Mouse (Mus musculus) embryonic facial prominence, embryonic 11.5 days (tissue): ENCODE measurements around the gene Boll. TPM values are rescaled to one million over a fixed set of nuclear protein-coding genes. Genes with fewer than 3 reads are reported as not detected.

Source experiments
- ATAC-seq: fragments of 200-750 bp; cut with Nextera tagmentation; replicated peaks from 2 replicates; pipeline ENCODE4 v1.8.0; 2017; ENCODE audit warnings: low read depth; ENCODE audit not compliant: insufficient number of reproducible peaks, low FRiP score, low TSS enrichment
- DNase-seq: peaks from one replicate; pipeline ENCODE4 v3.0.0-alpha.2; 2015; ENCODE audit warnings: low spot score
- H3K27ac ChIP-seq: fragments of 300-500 bp; sonication (generic); replicated peaks from 2 replicates; pipeline ENCODE4 v1.5.1; 2014; ENCODE audit warnings: mild to moderate bottlenecking, low read depth, low read length, control low read depth
- H3K27me3 ChIP-seq: fragments of 300-500 bp; sonication (generic); 2 replicates; pipeline ENCODE4 v1.6.1; 2014; ENCODE audit warnings: mild to moderate bottlenecking, low read length, moderate library complexity, mixed read lengths; ENCODE audit not compliant: control insufficient read depth, insufficient read depth
- H3K36me3 ChIP-seq: fragments of 300-500 bp; sonication (generic); replicated peaks from 2 replicates; pipeline ENCODE4 v1.6.1; 2014; ENCODE audit warnings: low read depth, mild to moderate bottlenecking, low read length, moderate library complexity, mixed read lengths; ENCODE audit not compliant: control insufficient read depth, insufficient read depth
- H3K4me1 ChIP-seq: fragments of 300-500 bp; sonication (generic); 2 replicates; pipeline ENCODE4 v1.6.1; 2014; ENCODE audit warnings: low read length, mixed read lengths; ENCODE audit not compliant: control insufficient read depth, insufficient read depth
- H3K4me2 ChIP-seq: fragments of 300-500 bp; sonication (generic); 2 replicates; pipeline ENCODE4 v1.6.1; 2014; ENCODE audit warnings: low read depth, mild to moderate bottlenecking, control low read depth, low read length, moderate library complexity
- H3K4me3 ChIP-seq: fragments of 300-500 bp; sonication (generic); 2 replicates; pipeline ENCODE4 v1.5.1; 2014; ENCODE audit warnings: low read depth, low read length, control low read depth
- H3K9ac ChIP-seq: fragments of 300-500 bp; sonication (generic); replicated peaks from 2 replicates; pipeline ENCODE4 v1.6.1; 2014; ENCODE audit warnings: mild to moderate bottlenecking, control low read depth, low read length
- H3K9me3 ChIP-seq: fragments of 300-500 bp; sonication (generic); replicated peaks from 2 replicates; pipeline ENCODE4 v1.6.1; 2016; ENCODE audit warnings: mild to moderate bottlenecking, low read length, inconsistent platforms, mixed read lengths; ENCODE audit not compliant: control insufficient read depth
- WGBS: fragments of 180-500 bp; shearing (Covaris S2); extraction: QIAGEN DNeasy Blood & Tissue Kit; methylation state at CpG from one replicate; pipeline ENCODE4 v1.1.7; 2014; 5-methylcytosine and 5-hydroxymethylcytosine counted together
- polyA plus RNA-seq: library from polyadenylated mRNA; unstranded; fragments of >200 nt; fragmentation: Nextera tagmentation; extraction: Ambion mirVana; gene quantifications from 2 replicates; pipeline ENCODE4 v1.2.1, GENCODE M21; 2014

Gene Boll
- polyA plus RNA-seq, 1 experiment from 2014 or later = 0.21 TPM

DNA sequence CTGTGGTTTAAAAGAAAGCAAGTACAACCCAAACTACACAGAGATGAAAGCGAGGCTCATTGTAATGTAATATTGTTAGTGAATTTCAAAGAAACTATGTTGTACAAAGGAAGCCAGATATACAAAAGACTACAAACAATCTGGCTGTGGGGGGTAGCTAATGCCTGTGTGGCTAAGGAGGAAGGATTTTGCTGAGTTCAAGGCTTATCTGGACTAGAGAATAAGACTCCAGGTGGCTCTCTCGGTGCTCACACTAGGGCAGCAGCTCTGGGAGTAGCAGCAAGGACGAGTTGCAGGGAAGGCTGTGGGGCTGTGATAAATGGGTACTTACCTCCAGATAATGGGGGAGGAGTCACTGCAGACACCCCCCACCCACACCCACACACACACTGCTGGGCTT, 164.6 kb downstream of the Boll start:
- DNase-seq (no peak), ATAC-seq (no peak)
- H3K36me3 ChIP-seq = no peaks in the 10 kb centered on the region
- no peaks in the 10 kb centered on the region for H3K27me3 ChIP-seq
- WGBS = 44% methylated on average over 3 of the region's 3 CpGs
- H3K9ac ChIP-seq = no peak overlapping the region
- H3K4me3 ChIP-seq = no peak overlapping the region
- H3K4me2 ChIP-seq = no peak overlapping the region
- no peak overlapping the region for H3K27ac ChIP-seq
- no peaks in the 10 kb centered on the region for H3K9me3 ChIP-seq
- H3K4me1 ChIP-seq = no peaks in the 10 kb centered on the region

Other genes starting within 250 kb of the Boll start
- gene Mob4, start 232.2 kb downstream of the Boll start, polyA plus RNA-seq = 163 and 165 TPM in 2 replicates
- 20.1 and 20.5 TPM in 2 replicates for gene Rftn2, start 136.7 kb downstream of the Boll start, polyA plus RNA-seq
- gene Mars2, start 126.3 kb downstream of the Boll start, polyA plus RNA-seq = 2.4 and 2.8 TPM in 2 replicates
- gene Plcl1, start 42.5 kb upstream of the Boll start, polyA plus RNA-seq = 1.0 and 1.2 TPM in 2 replicates